Mouse (Mus musculus): Measurements from ENCODE around the gene Adh7. TPM values are rescaled to one million over a fixed set of nuclear protein-coding genes. Genes with fewer than 3 reads are reported as not detected.

Adh7 gene
- polyA plus RNA-seq, 1 experiment = not detected

DNA sequence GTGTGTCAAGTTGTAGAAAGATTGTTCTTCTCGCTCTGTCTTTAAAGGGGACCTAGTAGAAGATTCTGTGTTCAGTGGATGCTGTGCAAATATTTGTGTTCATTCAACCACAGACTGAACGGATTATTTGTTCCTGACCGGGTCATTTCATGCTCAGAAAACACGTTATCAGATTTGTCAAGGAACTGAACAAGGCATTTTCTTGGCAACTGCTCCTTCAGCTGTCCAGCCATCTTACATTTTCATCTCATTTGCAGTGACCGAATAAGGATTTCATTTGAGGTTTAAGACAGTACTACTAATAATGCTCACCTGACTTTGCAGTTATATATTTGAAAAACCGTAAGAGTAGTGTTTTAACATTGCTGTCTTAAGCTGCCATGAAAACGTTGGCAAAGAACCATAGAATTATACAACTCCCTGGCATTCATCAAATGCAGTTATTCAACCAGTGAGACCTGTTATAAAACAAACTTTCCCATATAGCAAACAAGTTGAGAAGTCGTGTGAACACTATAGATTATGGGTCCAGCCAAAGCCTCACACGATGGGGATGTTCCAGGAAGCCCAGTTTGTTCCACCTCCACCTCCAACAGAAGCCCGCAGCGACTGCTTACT is 19.1 kb downstream of the Adh7 start:
- H3K27me3 ChIP-seq (replicated peaks) = peaks cover 4% of the 10 kb centered on the region
- TF ChIP-seq GATA1 (IDR thresholded peaks at IDR 0.05; ENCODE audit: borderline replicate concordance, low read length) (no peak), FLI1 (IDR thresholded peaks at IDR 0.05; ENCODE audit: low read length) (no peak)
- H3K36me3 ChIP-seq (replicated peaks; ENCODE audit: low read length) = no peaks in the 10 kb centered on the region
- no peaks in the 10 kb centered on the region for H3K9me3 ChIP-seq
- H3K4me1 ChIP-seq = peaks cover 6% of the 10 kb centered on the region; the same call in 1 of the 2 replicates
- no peak overlapping the region for H3K4me3 ChIP-seq (replicated peaks)

DNA sequence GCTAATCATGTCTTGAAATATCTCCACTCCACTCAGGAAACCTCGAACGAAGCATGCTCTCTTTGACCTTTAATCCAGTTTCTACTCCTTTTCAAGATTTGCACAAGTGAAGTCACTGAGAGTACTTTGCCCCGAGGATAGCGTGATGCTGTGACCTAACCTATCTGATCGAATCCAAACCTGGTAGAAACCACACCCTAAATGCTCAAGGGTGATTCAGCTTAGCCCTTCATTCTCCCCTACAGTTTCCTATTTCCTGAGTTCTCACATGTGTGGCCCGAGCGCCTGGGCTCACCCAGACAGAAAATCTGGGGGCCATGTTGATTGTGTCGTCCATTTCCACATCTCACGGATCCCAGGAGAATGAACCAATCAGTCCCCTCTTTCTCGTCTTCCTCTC is 20.5 kb downstream of the Adh7 start:
- no peak for TF ChIP-seq FLI1 (IDR thresholded peaks at IDR 0.05; ENCODE audit: low read length)
- no peak for TF ChIP-seq GATA1 (IDR thresholded peaks at IDR 0.05; ENCODE audit: borderline replicate concordance, low read length)
- Histone ChIP-seq H3K9me3 (no peaks in the 10 kb centered on the region), H3K27me3 (replicated peaks) (peaks cover 9% of the 10 kb centered on the region), H3K4me1 (peaks cover 6% of the 10 kb centered on the region; the same call in 1 of the 2 replicates), H3K4me3 (replicated peaks) (no peak overlapping the region), H3K36me3 (replicated peaks; ENCODE audit: low read length) (no peaks in the 10 kb centered on the region)

- Histone ChIP-seq H3K36me3 (replicated peaks; ENCODE audit: low read length) (no peaks in the 10 kb centered on the region), H3K4me3 (replicated peaks) (no peak overlapping the region), H3K27me3 (replicated peaks) (peaks cover 9% of the 10 kb centered on the region), H3K9me3 (no peaks in the 10 kb centered on the region), H3K4me1 (peaks cover 6% of the 10 kb centered on the region; the same call in 1 of the 2 replicates)
- TF ChIP-seq FLI1 (IDR thresholded peaks at IDR 0.05; ENCODE audit: low read length) (no peak), GATA1 (IDR thresholded peaks at IDR 0.05; ENCODE audit: borderline replicate concordance, low read length) (no peak)
Measured at GRCm38 (mm10) chr3:138239461-138239860, 21.9 kb downstream of the Adh7 start.

DNA sequence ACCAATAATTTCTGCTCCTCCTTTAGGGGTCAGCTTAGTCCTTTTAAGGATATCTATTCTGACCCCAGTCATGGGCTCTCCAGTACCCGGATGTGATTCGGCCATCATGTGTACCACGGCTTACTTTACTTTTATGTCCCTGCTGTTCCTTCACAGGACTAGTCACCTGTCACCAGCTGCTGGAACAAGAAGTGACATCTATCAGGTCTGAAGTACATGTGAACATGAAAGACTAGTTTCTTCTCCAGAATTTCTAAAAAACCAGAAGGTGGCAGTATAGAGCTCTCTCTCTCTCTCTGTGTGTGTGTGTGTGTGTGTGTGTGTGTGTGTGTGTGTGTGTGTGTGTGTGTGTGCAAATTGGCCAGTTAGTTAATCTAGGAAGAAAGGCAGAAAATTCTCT is 22.9 kb downstream of the Adh7 start:
- H3K4me3 ChIP-seq (replicated peaks) = no peak overlapping the region
- H3K27me3 ChIP-seq (replicated peaks) = peaks cover 7% of the 10 kb centered on the region
- TF ChIP-seq FLI1 (IDR thresholded peaks at IDR 0.05; ENCODE audit: low read length) (no peak), GATA1 (IDR thresholded peaks at IDR 0.05; ENCODE audit: borderline replicate concordance, low read length) (no peak)
- H3K4me1 ChIP-seq = peaks cover 6% of the 10 kb centered on the region; the same call in 1 of the 2 replicates
- no peaks in the 10 kb centered on the region for H3K36me3 ChIP-seq (replicated peaks; ENCODE audit: low read length)
- H3K9me3 ChIP-seq = no peaks in the 10 kb centered on the region

- H3K27me3 ChIP-seq (replicated peaks) = peaks cover 7% of the 10 kb centered on the region
- peaks cover 6% of the 10 kb centered on the region; the same call in 1 of the 2 replicates for H3K4me1 ChIP-seq
- H3K4me3 ChIP-seq (replicated peaks) = no peak overlapping the region
- TF ChIP-seq GATA1 (IDR thresholded peaks at IDR 0.05; ENCODE audit: borderline replicate concordance, low read length) (no peak), FLI1 (IDR thresholded peaks at IDR 0.05; ENCODE audit: low read length) (no peak)
- H3K9me3 ChIP-seq = no peaks in the 10 kb centered on the region
- no peaks in the 10 kb centered on the region for H3K36me3 ChIP-seq (replicated peaks; ENCODE audit: low read length)
Measured at GRCm38 (mm10) chr3:138240942-138241341, 23.4 kb downstream of the Adh7 start.

DNA sequence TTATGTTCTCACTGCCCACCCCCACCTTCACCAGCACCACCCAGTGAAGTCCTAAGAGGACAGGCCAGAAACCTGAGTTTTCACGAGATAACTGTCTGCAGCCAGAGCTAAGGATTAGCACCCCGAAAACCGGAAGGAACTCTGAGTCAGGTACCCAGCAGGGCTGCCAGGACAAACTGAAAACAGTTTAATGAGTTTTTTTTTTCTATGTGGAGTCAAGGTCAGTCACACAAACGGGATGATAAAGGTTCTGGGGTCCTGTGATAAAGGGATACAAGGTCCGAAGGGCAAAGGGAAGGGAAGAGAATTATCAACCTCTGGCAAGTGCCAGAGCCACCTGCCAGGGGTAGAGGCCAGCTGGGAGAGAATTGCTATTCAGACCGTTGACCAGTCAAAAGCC is 23.8 kb downstream of the Adh7 start:
- Histone ChIP-seq H3K4me3 (replicated peaks) (no peak overlapping the region), H3K4me1 (peaks cover 6% of the 10 kb centered on the region; the same call in 1 of the 2 replicates), H3K9me3 (no peaks in the 10 kb centered on the region), H3K36me3 (replicated peaks; ENCODE audit: low read length) (no peaks in the 10 kb centered on the region), H3K27me3 (replicated peaks) (peaks cover 7% of the 10 kb centered on the region)
- no peak for TF ChIP-seq GATA1 (IDR thresholded peaks at IDR 0.05; ENCODE audit: borderline replicate concordance, low read length)

- Histone ChIP-seq H3K4me3 (replicated peaks) (no peak overlapping the region), H3K4me1 (peaks cover 6% of the 10 kb centered on the region; the same call in 1 of the 2 replicates), H3K36me3 (replicated peaks; ENCODE audit: low read length) (no peaks in the 10 kb centered on the region), H3K9me3 (no peaks in the 10 kb centered on the region), H3K27me3 (replicated peaks) (peaks cover 9% of the 10 kb centered on the region)
- TF ChIP-seq GATA1 (IDR thresholded peaks at IDR 0.05; ENCODE audit: borderline replicate concordance, low read length) (no peak), FLI1 (IDR thresholded peaks at IDR 0.05; ENCODE audit: low read length) (no peak)
Measured at GRCm38 (mm10) chr3:138242021-138242726, 24.6 kb downstream of the Adh7 start.

- peaks cover 10% of the 10 kb centered on the region for H3K27me3 ChIP-seq (replicated peaks)
- no peak overlapping the region for H3K4me3 ChIP-seq (replicated peaks)
- no peaks in the 10 kb centered on the region for H3K9me3 ChIP-seq
- peaks cover 2% of the 10 kb centered on the region; the same call in 1 of the 2 replicates for H3K4me1 ChIP-seq
- no peaks in the 10 kb centered on the region for H3K36me3 ChIP-seq (replicated peaks; ENCODE audit: low read length)
- TF ChIP-seq GATA1 (IDR thresholded peaks at IDR 0.05; ENCODE audit: borderline replicate concordance, low read length) (no peak), FLI1 (IDR thresholded peaks at IDR 0.05; ENCODE audit: low read length) (no peak)
Measured at GRCm38 (mm10) chr3:138242933-138243332, 25.4 kb downstream of the Adh7 start.

- Histone ChIP-seq H3K9me3 (no peaks in the 10 kb centered on the region), H3K27me3 (replicated peaks) (peaks cover 10% of the 10 kb centered on the region), H3K4me3 (replicated peaks) (no peak overlapping the region), H3K4me1 (no peaks in the 10 kb centered on the region), H3K36me3 (replicated peaks; ENCODE audit: low read length) (no peaks in the 10 kb centered on the region)
- TF ChIP-seq GATA1 (IDR thresholded peaks at IDR 0.05; ENCODE audit: borderline replicate concordance, low read length) (no peak), FLI1 (IDR thresholded peaks at IDR 0.05; ENCODE audit: low read length) (no peak)
Measured at GRCm38 (mm10) chr3:138244338-138244874, 26.8 kb downstream of the Adh7 start.

DNA sequence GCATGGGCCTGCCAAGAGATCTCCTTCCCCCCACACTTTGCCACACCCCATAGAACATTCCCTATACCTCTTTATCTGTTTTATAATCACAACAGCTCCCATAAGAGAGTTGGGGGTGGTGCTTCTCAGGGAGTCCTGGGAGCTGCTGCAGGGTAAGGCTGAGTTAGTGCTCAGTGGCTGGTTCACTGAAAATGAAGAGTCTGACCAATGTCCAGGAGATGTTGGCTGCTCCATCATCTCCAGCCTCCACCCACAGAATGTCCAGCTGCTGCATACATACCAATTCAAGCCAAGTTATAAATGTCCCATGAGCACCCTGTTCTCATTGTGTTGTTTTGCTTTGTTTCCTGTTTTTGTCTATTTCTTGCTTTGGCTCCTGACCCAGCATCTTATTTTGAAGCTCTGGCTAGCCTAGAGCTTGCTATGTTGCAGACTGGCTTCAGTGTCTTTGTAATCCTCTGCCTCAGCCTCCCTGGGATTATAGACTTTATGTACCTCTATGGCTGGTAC is 29.0 kb downstream of the Adh7 start:
- Histone ChIP-seq H3K9me3 (no peaks in the 10 kb centered on the region), H3K36me3 (replicated peaks; ENCODE audit: low read length) (no peaks in the 10 kb centered on the region), H3K4me3 (replicated peaks) (no peak overlapping the region), H3K4me1 (no peaks in the 10 kb centered on the region), H3K27me3 (replicated peaks) (peaks cover 10% of the 10 kb centered on the region)
- TF ChIP-seq GATA1 (IDR thresholded peaks at IDR 0.05; ENCODE audit: borderline replicate concordance, low read length) (no peak), FLI1 (IDR thresholded peaks at IDR 0.05; ENCODE audit: low read length) (no peak)

Data from megakaryocyte, embryonic 14.5 days (primary cell).